Mouse (Mus musculus): Measurements from ENCODE around the gene Cacnb1. TPM values are rescaled to one million over a fixed set of nuclear protein-coding genes. Genes with fewer than 3 reads are reported as not detected.

Gene Cacnb1
- polyA plus RNA-seq, 1 experiment from 2014 or later = 5.8 TPM

GRCm38 (mm10) chr11:97953179-97953938 lies 69.5 kb downstream of the Cacnb1 start:
- no peak overlapping the region for H3K4me2 ChIP-seq
- H3K4me1 ChIP-seq (replicated peaks) = peaks cover 14% of the 10 kb centered on the region
- no peak overlapping the region for H3K27ac ChIP-seq
- 81% methylated on average over 16 of the region's 16 CpGs for WGBS
- H3K36me3 ChIP-seq = no peaks in the 10 kb centered on the region
- H3K9me3 ChIP-seq (replicated peaks) = no peaks in the 10 kb centered on the region
- no peak overlapping the region for H3K9ac ChIP-seq
- H3K4me3 ChIP-seq = no peak overlapping the region
- no peak for ATAC-seq (replicated peaks; ENCODE audit: insufficient number of reproducible peaks, insufficient read depth, low FRiP score, low read depth)
- H3K27me3 ChIP-seq = peaks cover 2% of the 10 kb centered on the region; the same call in 1 of the 2 replicates

GRCm38 (mm10) chr11:97952367-97953006 lies 70.3 kb downstream of the Cacnb1 start:
- ATAC-seq (replicated peaks; ENCODE audit: insufficient number of reproducible peaks, insufficient read depth, low FRiP score, low read depth) = no peak
- 83% methylated on average over 1 of the region's 1 CpGs for WGBS

More at GRCm38 (mm10) chr11:97952367-97953006, 70.3 kb downstream of the Cacnb1 start:
- no peak overlapping the region for H3K4me3 ChIP-seq
- peaks cover 14% of the 10 kb centered on the region for H3K4me1 ChIP-seq (replicated peaks)
- H3K9ac ChIP-seq = no peak overlapping the region
- no peak overlapping the region for H3K4me2 ChIP-seq
- peaks cover 2% of the 10 kb centered on the region; the same call in 1 of the 2 replicates for H3K27me3 ChIP-seq
- H3K36me3 ChIP-seq = no peaks in the 10 kb centered on the region
- H3K27ac ChIP-seq = no peak overlapping the region
- no peaks in the 10 kb centered on the region for H3K9me3 ChIP-seq (replicated peaks)

Small RNA genes lying within 50 kb of the gene (microRNA-seq; reads per million reads assigned to microRNA genes)
- gene Gm27597 = not detected

Other genes with a start within 250 kb of the Cacnb1 start
- gene 1700001P01Rik, start 247.1 kb downstream of the Cacnb1 start, polyA plus RNA-seq (2015; fragmentation: Nextera tagmentation; extraction: Ambion mirVana) = 0.21 and 0.32 TPM in 2 replicates
- gene Rpl23, start 240.6 kb downstream of the Cacnb1 start, polyA plus RNA-seq (2015; fragmentation: Nextera tagmentation; extraction: Ambion mirVana) = 286 and 399 TPM in 2 replicates
- 40.3 and 65.5 TPM in 2 replicates for gene Lasp1, start 224.0 kb downstream of the Cacnb1 start, polyA plus RNA-seq (2015; fragmentation: Nextera tagmentation; extraction: Ambion mirVana)
- gene B230217C12Rik, start 182.3 kb downstream of the Cacnb1 start, polyA plus RNA-seq (2015; fragmentation: Nextera tagmentation; extraction: Ambion mirVana) = 2.9 and 3.4 TPM in 2 replicates
- gene Fbxo47, start 138.9 kb downstream of the Cacnb1 start, polyA plus RNA-seq (2015; fragmentation: Nextera tagmentation; extraction: Ambion mirVana) = 0.72 and 0.82 TPM in 2 replicates
- 0.88 and 2.2 TPM in 2 replicates for gene Plxdc1, start 36.6 kb downstream of the Cacnb1 start, polyA plus RNA-seq (2015; fragmentation: Nextera tagmentation; extraction: Ambion mirVana)
- gene Arl5c, start 26.9 kb downstream of the Cacnb1 start, polyA plus RNA-seq (2015; fragmentation: Nextera tagmentation; extraction: Ambion mirVana) = 3.8 and 6.9 TPM in 2 replicates
- 601 and 668 TPM in 2 replicates for gene Rpl19, start 3.7 kb upstream of the Cacnb1 start, polyA plus RNA-seq (2015; fragmentation: Nextera tagmentation; extraction: Ambion mirVana)
- gene Stac2, start 30.4 kb upstream of the Cacnb1 start, polyA plus RNA-seq (2015; fragmentation: Nextera tagmentation; extraction: Ambion mirVana) = 0.78 and 1.0 TPM in 2 replicates
- gene Fbxl20, start 127.4 kb upstream of the Cacnb1 start, polyA plus RNA-seq (2015; fragmentation: Nextera tagmentation; extraction: Ambion mirVana) = 13.0 and 13.8 TPM in 2 replicates
- 44.3 and 45.7 TPM in 2 replicates for gene Med1, start 170.3 kb upstream of the Cacnb1 start, polyA plus RNA-seq (2015; fragmentation: Nextera tagmentation; extraction: Ambion mirVana)
- gene Cdk12, start 180.0 kb upstream of the Cacnb1 start, polyA plus RNA-seq (2015; fragmentation: Nextera tagmentation; extraction: Ambion mirVana) = 6.1 and 7.0 TPM in 2 replicates